Comparison of ENCODE assay signal across 12 mouse cellular contexts in the genomic region with DNA sequence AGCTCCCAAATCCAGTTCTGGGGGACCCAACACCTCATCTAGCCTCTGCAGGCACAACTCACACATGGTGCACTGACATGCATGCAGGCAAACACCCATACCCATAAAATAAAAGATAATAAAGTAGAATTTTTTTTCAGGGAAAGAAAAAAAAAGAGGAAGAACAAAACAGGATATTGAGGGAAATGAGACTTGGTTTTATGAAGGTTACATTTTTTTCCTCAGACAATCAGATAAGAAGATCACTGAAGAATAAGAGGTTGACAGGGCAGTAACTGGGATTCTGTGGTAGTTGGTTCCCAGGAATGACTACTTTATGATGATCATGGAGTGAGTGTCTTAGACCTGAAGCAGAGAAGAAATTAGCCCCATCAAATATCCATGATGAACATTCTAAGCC. TPM values are rescaled to one million over a fixed set of nuclear protein-coding genes. Genes with fewer than 3 reads are reported as not detected.
A peak's percentile ranks its signal among the peaks of the same experiment; 100 is the strongest.
DNase-seq lines count a peak whose midpoint lies in the region; ATAC-seq and TF ChIP-seq lines count a peak whose summit lies in the region.
"Had no signal": no experiment of that assay in that cellular context is flagged by ENCODE, and none has a peak within 500 bp of the region (broad histone marks: within the 10 kb centered on the region; RNA-seq: fewer than 3 reads in every experiment).

No protein-coding gene starts in this region.

- H3K27me3 ChIP-seq in kidney, embryonic 14.5 days (ENCODE audit: control insufficient read depth, insufficient read depth, low read length): no peaks in the 10 kb centered on the region
- H3K27me3 ChIP-seq in embryonic facial prominence, embryonic 12.5 days: no peaks in the 10 kb centered on the region
- H3K27me3 ChIP-seq in liver, embryonic 12.5 days (replicated peaks): no peaks in the 10 kb centered on the region
- H3K27me3 ChIP-seq: limb, embryonic 15.5 days; stomach, embryonic 15.5 days had no signal

- no peaks in the 10 kb centered on the region for H3K9me3 ChIP-seq in kidney, embryonic 14.5 days (ENCODE audit: control insufficient read depth, low read length)
- no peaks in the 10 kb centered on the region for H3K9me3 ChIP-seq in embryonic facial prominence, embryonic 12.5 days
- H3K9me3 ChIP-seq in liver, embryonic 12.5 days (replicated peaks): no peaks in the 10 kb centered on the region
- H3K9me3 ChIP-seq: limb, embryonic 15.5 days; stomach, embryonic 15.5 days had no signal

- no peak for ATAC-seq in kidney, embryonic 14.5 days (ENCODE audit: low FRiP score, low TSS enrichment)
- ATAC-seq in embryonic facial prominence, embryonic 12.5 days (ENCODE audit: insufficient number of reproducible peaks, insufficient read depth, low FRiP score, low TSS enrichment): no peak
- no peak for ATAC-seq in liver, embryonic 12.5 days

- H3K4me3 ChIP-seq in kidney, embryonic 14.5 days (ENCODE audit: low read length): no peak overlapping the region; the same call in 1 of the 2 replicates
- H3K4me3 ChIP-seq in embryonic facial prominence, embryonic 12.5 days: no peak overlapping the region
- no peak overlapping the region for H3K4me3 ChIP-seq in liver, embryonic 12.5 days
- no peak overlapping the region for H3K4me3 ChIP-seq in gastrocnemius, adult 2 months

- no peak for DNase-seq in kidney, postnatal 14 days
- peak; percentile 12 for DNase-seq in 416B (ENCODE audit: low read depth)
- no peak for DNase-seq in thymus, postnatal 4 days
- DNase-seq in gastrocnemius, adult 2 months: no peak
- DNase-seq: cerebellum, adult 9-10 months; gastrocnemius, postnatal 14 days; heart, postnatal 14 days had no signal

- intact Hi-C loops in gastrocnemius, adult 2 months (cut with DNase I): loop anchor here (2.0 kb wide), 1 partner anchor 41 kb away; a partner anchor contains a TSS

- H3K9ac ChIP-seq in kidney, embryonic 14.5 days (ENCODE audit: low read depth, low read length): no peak overlapping the region
- no peak overlapping the region for H3K9ac ChIP-seq in embryonic facial prominence, embryonic 12.5 days
- no peak overlapping the region for H3K9ac ChIP-seq in liver, embryonic 12.5 days
- H3K9ac ChIP-seq: stomach, embryonic 15.5 days had no signal

- peaks cover 26% of the 10 kb centered on the region for H3K36me3 ChIP-seq in kidney, embryonic 14.5 days (ENCODE audit: control insufficient read depth, insufficient read depth, low read length)
- H3K36me3 ChIP-seq in embryonic facial prominence, embryonic 12.5 days: peaks cover 21% of the 10 kb centered on the region
- peaks cover 30% of the 10 kb centered on the region for H3K36me3 ChIP-seq in liver, embryonic 12.5 days

- H3K4me1 ChIP-seq in kidney, embryonic 14.5 days (ENCODE audit: control insufficient read depth, insufficient read depth, low read length): peaks cover 18% of the 10 kb centered on the region
- H3K4me1 ChIP-seq in embryonic facial prominence, embryonic 12.5 days: peaks cover 16% of the 10 kb centered on the region
- H3K4me1 ChIP-seq in liver, embryonic 12.5 days: peaks cover 32% of the 10 kb centered on the region

- peak overlapping the region; percentile 52 for H3K4me2 ChIP-seq in kidney, embryonic 14.5 days (replicated peaks; ENCODE audit: low read depth, low read length)
- H3K4me2 ChIP-seq in embryonic facial prominence, embryonic 12.5 days (replicated peaks): 0 out of 2 replicates have a peak overlapping the region, but pooled peaks have one; percentile 50
- 0 out of 2 replicates have a peak overlapping the region, but pooled peaks have one; percentile 85 for H3K4me2 ChIP-seq in liver, embryonic 12.5 days

- no peak for TF ChIP-seq CTCF in gastrocnemius, adult 2 months (IDR thresholded peaks at IDR 0.05)

- no peak overlapping the region for H3K27ac ChIP-seq in kidney, embryonic 14.5 days (ENCODE audit: low read depth, low read length)
- no peak overlapping the region for H3K27ac ChIP-seq in embryonic facial prominence, embryonic 12.5 days
- no peak overlapping the region for H3K27ac ChIP-seq in liver, embryonic 12.5 days
- H3K27ac ChIP-seq in gastrocnemius, adult 2 months: no peak overlapping the region
- H3K27ac ChIP-seq: limb, embryonic 15.5 days had no signal

RNA-seq across cellular contexts. Expression of a gene that starts 1.6 kb away (rescaled TPM):
- polyA plus RNA-seq in kidney, embryonic 14.5 days (2014; fragmentation: Nextera tagmentation; extraction: Ambion mirVana): 15.8 and 25.4 TPM in 2 replicates
- 24.5 and 24.8 TPM in 2 replicates for polyA plus RNA-seq in embryonic facial prominence, embryonic 12.5 days (2016; fragmentation: Nextera tagmentation; extraction: Ambion mirVana)
- polyA plus RNA-seq in liver, embryonic 12.5 days (2016; fragmentation: Nextera tagmentation; extraction: Ambion mirVana): 7.7 and 8.3 TPM in 2 replicates
- 1 to 10 TPM; 7.6 to 8.3 TPM for total RNA-seq in gastrocnemius, adult 2 months (2021)

RNA-seq across cellular contexts. Expression of a gene that starts 1.6 kb away (rescaled TPM):
- polyA plus RNA-seq in kidney, embryonic 14.5 days (2014; fragmentation: Nextera tagmentation; extraction: Ambion mirVana): 332 and 459 TPM in 2 replicates
- 277 and 283 TPM in 2 replicates for polyA plus RNA-seq in embryonic facial prominence, embryonic 12.5 days (2016; fragmentation: Nextera tagmentation; extraction: Ambion mirVana)
- polyA plus RNA-seq in liver, embryonic 12.5 days (2016; fragmentation: Nextera tagmentation; extraction: Ambion mirVana): 179 and 189 TPM in 2 replicates
- total RNA-seq in gastrocnemius, adult 2 months (2021): 10 to 100 TPM; 22.7 to 37.0 TPM

RNA-seq across cellular contexts. Expression of a gene that starts 40.6 kb away (rescaled TPM):
- 31.1 and 47.9 TPM in 2 replicates for polyA plus RNA-seq in kidney, embryonic 14.5 days (2014; fragmentation: Nextera tagmentation; extraction: Ambion mirVana)
- 62.2 and 63.0 TPM in 2 replicates for polyA plus RNA-seq in embryonic facial prominence, embryonic 12.5 days (2016; fragmentation: Nextera tagmentation; extraction: Ambion mirVana)
- polyA plus RNA-seq in liver, embryonic 12.5 days (2016; fragmentation: Nextera tagmentation; extraction: Ambion mirVana): 17.3 and 18.2 TPM in 2 replicates
- total RNA-seq in gastrocnemius, adult 2 months (2021): 10 to 100 TPM; 21.0 to 25.3 TPM

RNA-seq across cellular contexts. Expression of a gene that starts 40.8 kb away (rescaled TPM):
- polyA plus RNA-seq in kidney, embryonic 14.5 days (2014; fragmentation: Nextera tagmentation; extraction: Ambion mirVana): 31.7 and 33.1 TPM in 2 replicates
- polyA plus RNA-seq in embryonic facial prominence, embryonic 12.5 days (2016; fragmentation: Nextera tagmentation; extraction: Ambion mirVana): 21.1 and 21.5 TPM in 2 replicates
- polyA plus RNA-seq in liver, embryonic 12.5 days (2016; fragmentation: Nextera tagmentation; extraction: Ambion mirVana): 26.5 and 31.5 TPM in 2 replicates
- 10 to 100 TPM in 1 of 2 experiments, 1 to 10 TPM in 1; 8.0 to 10.2 TPM for total RNA-seq in gastrocnemius, adult 2 months (2021)
